Mouse (Mus musculus) hindbrain, postnatal 0 days (tissue): ENCODE data around the gene Vmn2r111. TPM values are rescaled to one million over a fixed set of nuclear protein-coding genes. Genes with fewer than 3 reads are reported as not detected.
"Not testable (repeated sequence)": the region's sequence is repeated elsewhere in the genome, so short reads cannot be mapped to it uniquely, and the experiment has no call there.

Experiments used
- ATAC-seq: fragments of 200-750 bp; cut with Nextera tagmentation; 2 replicates; pipeline ENCODE4 v1.8.0; 2017; ENCODE audit warnings: mild to moderate bottlenecking, moderate TSS enrichment, moderate library complexity
- DNase-seq: peaks from one replicate; pipeline ENCODE4 v3.0.0-alpha.2; 2015; ENCODE audit warnings: low spot score
- H3K27ac ChIP-seq: fragments of 300-500 bp; sonication (generic); 2 replicates; pipeline ENCODE4 v1.5.1; 2014; ENCODE audit warnings: mild to moderate bottlenecking
- H3K27me3 ChIP-seq: fragments of 300-500 bp; sonication (generic); 2 replicates; pipeline ENCODE4 v1.6.1; 2014; ENCODE audit warnings: low read length, mixed read lengths; ENCODE audit not compliant: insufficient read depth
- H3K36me3 ChIP-seq: fragments of 300-500 bp; sonication (generic); 2 replicates; pipeline ENCODE4 v1.6.1; 2014; ENCODE audit warnings: low read length, mixed read lengths; ENCODE audit not compliant: insufficient read depth
- H3K4me1 ChIP-seq: fragments of 300-500 bp; sonication (generic); 2 replicates; pipeline ENCODE4 v1.6.1; 2014; ENCODE audit warnings: antibody characterized with exemption, low read length, mixed read lengths; ENCODE audit not compliant: insufficient read depth
- H3K4me2 ChIP-seq: fragments of 300-500 bp; sonication (generic); 2 replicates; pipeline ENCODE4 v1.6.1; 2014; ENCODE audit warnings: low read depth, mild to moderate bottlenecking, low read length, moderate library complexity, mixed read lengths
- H3K4me3 ChIP-seq: fragments of 300-500 bp; sonication (generic); 2 replicates; pipeline ENCODE4 v1.5.1; 2014; ENCODE audit warnings: low read length
- H3K9ac ChIP-seq: fragments of 300-500 bp; sonication (generic); replicated peaks from 2 replicates; pipeline ENCODE4 v1.6.1; 2014; ENCODE audit warnings: mild to moderate bottlenecking, low read length, moderate library complexity, mixed read lengths
- H3K9me3 ChIP-seq: fragments of 300-500 bp; sonication (generic); 2 replicates; pipeline ENCODE4 v1.6.1; 2016; ENCODE audit warnings: low read length, mixed read lengths
- CTCF ChIP-seq: IDR thresholded peaks from 2 replicates; pipeline ENCODE4 v1.5.1; 2016; ENCODE audit warnings: antibody characterized with exemption, control low read depth, low read depth
- WGBS: fragments of 180-500 bp; shearing (Covaris S2); extraction: QIAGEN DNeasy Blood & Tissue Kit; methylation state at CpG from one replicate; pipeline ENCODE4 v1.1.7; 2014; 5-methylcytosine and 5-hydroxymethylcytosine counted together
- polyA plus RNA-seq: library from polyadenylated mRNA; unstranded; fragments of >200 nt; fragmentation: Nextera tagmentation; extraction: Ambion mirVana; gene quantifications from 2 replicates; pipeline ENCODE4 v1.2.1, GENCODE M21; 2015
- total RNA-seq: library from RNA; depleted of rRNA; stranded (reverse); fragments of >200 nt; gene quantifications from 2 replicates; pipeline ENCODE4 v1.2.3, GENCODE M21; 2014; rRNA removed

Gene Vmn2r111
- total RNA-seq (not detected in 2 replicates), polyA plus RNA-seq (not detected in 2 replicates)

- H3K27ac ChIP-seq, H3K4me1 ChIP-seq, H3K4me3 ChIP-seq, ATAC-seq, H3K36me3 ChIP-seq, H3K9ac ChIP-seq, H3K4me2 ChIP-seq, H3K9me3 ChIP-seq, H3K27me3 ChIP-seq, DNase-seq: not testable (repeated sequence)
- WGBS, result 63% methylated on average over 1 of the region's 1 CpGs
Measured at GRCm38 (mm10) chr17:22573382-22573781, at the start of gene Vmn2r111. Gene Vmn2r111 (minus strand): TSS chr17:22573482.

- H3K4me3 ChIP-seq, H3K9me3 ChIP-seq, H3K36me3 ChIP-seq, H3K4me2 ChIP-seq, H3K4me1 ChIP-seq, H3K27ac ChIP-seq, ATAC-seq, DNase-seq, H3K9ac ChIP-seq, H3K27me3 ChIP-seq: not testable (repeated sequence)
Measured at GRCm38 (mm10) chr17:22600651-22601050, 27.4 kb upstream of the Vmn2r111 start, which contains the start of gene Vmn2r112. Gene Vmn2r112 (plus strand): TSS chr17:22600951.

- H3K9ac ChIP-seq, H3K4me2 ChIP-seq, H3K36me3 ChIP-seq, H3K27ac ChIP-seq, H3K4me1 ChIP-seq, ATAC-seq, H3K9me3 ChIP-seq, H3K4me3 ChIP-seq, H3K27me3 ChIP-seq, DNase-seq: not testable (repeated sequence)
- WGBS, result 85% methylated on average over 7 of the region's 7 CpGs
Measured at GRCm38 (mm10) chr17:22520467-22520866, 52.8 kb downstream of the Vmn2r111 start.

GRCm38 (mm10) chr17:22520037-22520436, 53.2 kb downstream of the Vmn2r111 start:
- not testable (repeated sequence) for H3K4me3 ChIP-seq, DNase-seq, H3K9ac ChIP-seq, H3K9me3 ChIP-seq, H3K27me3 ChIP-seq, H3K27ac ChIP-seq, ATAC-seq, H3K4me2 ChIP-seq, H3K36me3 ChIP-seq, H3K4me1 ChIP-seq
- 69% methylated on average over 3 of the region's 3 CpGs for WGBS

- H3K9me3 ChIP-seq, result no peaks in the 10 kb centered on the region
- no peaks in the 10 kb centered on the region for H3K27me3 ChIP-seq
- H3K27ac ChIP-seq, result no peak overlapping the region
- no peaks in the 10 kb centered on the region for H3K36me3 ChIP-seq
- DNase-seq, result no peak
- no peak overlapping the region for H3K4me2 ChIP-seq
- no peak for TF ChIP-seq CTCF
- H3K9ac ChIP-seq, result no peak overlapping the region
- 82% methylated on average over 4 of the region's 4 CpGs for WGBS
- no peak for ATAC-seq
- no peak overlapping the region for H3K4me3 ChIP-seq
- no peaks in the 10 kb centered on the region for H3K4me1 ChIP-seq
Measured at GRCm38 (mm10) chr17:22497120-22497519, 76.2 kb downstream of the Vmn2r111 start.

Other genes starting within 250 kb of the Vmn2r111 start
- 4.9 and 7.1 TPM in 2 replicates for gene Zfp944, start 212.1 kb downstream of the Vmn2r111 start, total RNA-seq
- 8.0 and 8.3 TPM in 2 replicates for gene Zfp944, start 212.1 kb downstream of the Vmn2r111 start, polyA plus RNA-seq
- 5.8 and 6.6 TPM in 2 replicates for gene Zfp758, start 212.0 kb downstream of the Vmn2r111 start, total RNA-seq
- 6.9 and 7.8 TPM in 2 replicates for gene Zfp758, start 212.0 kb downstream of the Vmn2r111 start, polyA plus RNA-seq
- 7.2 and 8.5 TPM in 2 replicates for gene Zfp946, start 149.3 kb downstream of the Vmn2r111 start, total RNA-seq
- gene Zfp946, start 149.3 kb downstream of the Vmn2r111 start, polyA plus RNA-seq, result 23.4 and 25.2 TPM in 2 replicates
- not detected in 2 replicates for gene Vmn2r112, start 27.5 kb upstream of the Vmn2r111 start, total RNA-seq
- gene Vmn2r112, start 27.5 kb upstream of the Vmn2r111 start, polyA plus RNA-seq, result not detected in 2 replicates